Mouse (Mus musculus) kidney, postnatal 14 days (tissue): ENCODE results near the gene Gstt2.

Experiments used
- DNase-seq: peaks from one replicate; pipeline ENCODE4 v3.0.0; 2022; ENCODE audit warnings: mixed read lengths

Gene Gstt2

DNA sequence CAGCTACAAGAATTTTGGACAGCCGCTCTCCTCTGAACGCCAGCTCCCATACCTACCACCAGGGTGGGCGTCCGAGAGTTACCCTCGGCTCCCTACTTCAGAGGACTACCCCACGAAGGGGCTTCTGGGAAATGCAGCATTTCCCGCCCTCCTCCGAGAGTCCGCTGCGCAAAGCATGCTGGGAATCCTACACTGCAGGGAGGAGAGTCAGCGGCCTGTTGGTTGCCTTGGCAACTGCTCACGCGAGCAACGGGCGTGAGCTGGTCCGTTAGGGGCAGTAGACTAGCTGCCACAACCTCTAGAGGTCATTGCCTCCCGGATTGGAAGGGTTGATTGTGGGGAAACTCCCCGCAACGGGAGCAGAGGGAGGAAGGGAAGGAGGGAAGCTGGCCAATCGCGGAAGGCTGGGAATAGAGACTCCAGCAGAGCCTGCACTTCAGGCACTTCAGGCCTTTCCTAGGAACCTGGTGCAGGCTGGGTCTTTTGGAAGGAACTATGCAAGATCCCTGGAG lies at the start of gene Gstt2:
Gene Gstt2, minus strand, starts transcription at position 177 of the 512 bp plus-strand sequence.
- DNase-seq, result peak; percentile 97

DNA sequence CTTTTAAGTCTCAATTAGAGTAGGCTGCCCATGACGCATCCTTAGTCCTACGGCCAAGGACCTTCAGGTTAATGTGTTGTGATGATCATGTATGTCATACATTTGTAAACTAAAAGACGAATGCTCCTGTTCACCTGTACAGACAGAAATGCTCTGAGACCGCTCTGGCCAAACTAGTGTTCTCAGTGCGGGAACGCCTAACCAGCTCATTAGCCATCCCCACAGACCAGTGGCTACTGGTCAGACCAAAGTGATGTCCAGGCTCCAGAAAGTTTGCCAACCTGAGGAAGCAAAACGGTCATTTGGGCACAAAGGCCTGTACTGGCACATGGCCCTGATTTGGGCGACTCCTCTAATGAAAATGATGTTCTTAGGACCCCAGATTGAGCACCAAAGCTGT lies 47.5 kb upstream of the Gstt2 start:
- DNase-seq, result no peak

DNA sequence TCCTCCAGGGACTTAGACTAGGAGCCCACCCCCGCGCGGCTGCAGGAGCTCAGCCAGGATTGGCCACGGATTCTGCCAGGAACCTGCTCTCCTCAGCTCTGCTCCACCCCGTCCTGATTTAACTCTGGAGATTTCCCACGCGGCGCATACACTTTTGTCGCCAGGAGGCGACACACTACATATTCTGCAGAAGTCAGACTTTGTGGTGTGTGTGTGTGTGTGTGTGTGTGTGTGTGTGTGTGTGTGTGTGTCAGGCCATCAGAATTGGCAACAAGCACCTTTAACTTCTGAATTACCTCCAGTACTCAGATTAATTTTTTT lies 46.0 kb upstream of the Gstt2 start:
- DNase-seq, result peak; percentile 91

DNA sequence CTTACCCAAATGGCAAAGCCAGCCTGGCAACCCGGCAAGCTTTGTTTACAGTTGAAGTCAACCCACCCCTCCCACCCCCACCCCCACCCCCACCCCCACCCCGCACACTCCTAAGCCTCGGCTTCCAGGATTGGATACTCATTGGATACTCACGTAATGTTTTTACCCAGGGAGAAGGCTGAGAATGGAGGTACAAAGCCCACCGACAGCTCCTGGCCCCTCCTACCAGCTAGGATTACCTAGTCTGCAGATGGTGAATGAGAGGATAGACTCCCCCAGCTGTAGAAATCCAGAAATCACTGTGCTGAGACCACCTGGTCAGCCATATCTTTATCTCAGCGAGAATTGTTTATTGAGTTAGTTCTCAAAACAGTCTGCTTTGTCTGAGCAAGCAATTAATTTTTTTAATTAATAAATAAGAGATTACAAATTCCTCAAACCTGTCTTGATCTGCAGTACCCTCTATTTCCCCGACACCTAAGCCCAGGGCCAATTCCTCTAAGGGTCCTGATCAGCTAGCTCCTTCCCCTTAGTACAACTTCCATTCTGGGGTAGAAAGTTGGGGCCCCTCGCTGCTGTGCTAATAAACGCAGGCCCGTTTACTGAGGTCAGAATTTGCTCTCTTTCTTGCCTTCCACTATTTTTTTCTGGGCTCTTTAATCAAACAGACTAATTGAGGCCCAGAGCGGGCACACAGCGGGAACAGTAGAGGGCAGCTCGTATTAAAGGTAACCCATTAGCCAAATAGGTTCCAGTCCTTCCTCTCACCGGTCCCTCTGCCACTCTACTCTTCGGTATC lies 45.4 kb upstream of the Gstt2 start:
- DNase-seq, result no peak

DNA sequence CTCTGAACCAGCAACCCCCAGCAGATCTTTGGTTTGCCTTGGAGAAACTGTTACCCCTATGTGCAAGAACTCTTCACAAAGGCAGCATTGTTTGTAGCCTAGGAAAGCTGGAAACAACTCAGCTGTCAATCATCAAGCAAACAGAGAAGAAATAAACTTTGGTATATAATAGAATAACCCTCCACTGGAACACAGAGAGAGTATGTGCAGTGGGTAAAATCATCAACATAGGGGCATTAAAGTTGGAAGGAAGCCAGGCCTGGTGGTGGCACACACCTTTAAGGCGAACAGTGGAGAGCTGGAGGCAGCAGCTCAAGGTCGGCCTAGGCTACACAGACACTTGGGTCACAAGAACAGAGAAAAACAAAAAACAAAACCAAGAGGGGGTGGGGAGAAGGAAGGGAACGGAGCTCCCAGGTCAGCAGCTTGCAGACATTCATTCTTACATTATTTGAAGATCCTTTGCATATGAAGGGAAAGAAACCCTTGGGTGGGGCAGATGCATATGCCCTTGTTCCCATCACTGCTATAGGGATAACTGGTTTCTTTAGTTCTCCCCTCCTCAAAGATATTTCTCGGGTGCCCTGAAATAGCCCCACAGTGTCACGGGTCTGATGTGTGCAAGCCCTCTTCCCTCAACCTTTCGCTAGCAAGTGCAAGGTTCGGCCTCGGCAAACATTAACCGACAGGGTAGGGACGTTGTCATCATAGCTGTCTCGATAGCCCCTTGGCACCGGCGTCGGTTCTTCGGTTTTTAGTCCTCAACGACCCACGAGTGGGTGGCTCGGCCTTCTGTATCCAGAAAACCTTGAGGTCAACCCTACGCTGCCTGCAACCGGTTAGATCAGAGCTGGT lies 44.6 kb upstream of the Gstt2 start:
- DNase-seq, result peak; percentile 84

DNA sequence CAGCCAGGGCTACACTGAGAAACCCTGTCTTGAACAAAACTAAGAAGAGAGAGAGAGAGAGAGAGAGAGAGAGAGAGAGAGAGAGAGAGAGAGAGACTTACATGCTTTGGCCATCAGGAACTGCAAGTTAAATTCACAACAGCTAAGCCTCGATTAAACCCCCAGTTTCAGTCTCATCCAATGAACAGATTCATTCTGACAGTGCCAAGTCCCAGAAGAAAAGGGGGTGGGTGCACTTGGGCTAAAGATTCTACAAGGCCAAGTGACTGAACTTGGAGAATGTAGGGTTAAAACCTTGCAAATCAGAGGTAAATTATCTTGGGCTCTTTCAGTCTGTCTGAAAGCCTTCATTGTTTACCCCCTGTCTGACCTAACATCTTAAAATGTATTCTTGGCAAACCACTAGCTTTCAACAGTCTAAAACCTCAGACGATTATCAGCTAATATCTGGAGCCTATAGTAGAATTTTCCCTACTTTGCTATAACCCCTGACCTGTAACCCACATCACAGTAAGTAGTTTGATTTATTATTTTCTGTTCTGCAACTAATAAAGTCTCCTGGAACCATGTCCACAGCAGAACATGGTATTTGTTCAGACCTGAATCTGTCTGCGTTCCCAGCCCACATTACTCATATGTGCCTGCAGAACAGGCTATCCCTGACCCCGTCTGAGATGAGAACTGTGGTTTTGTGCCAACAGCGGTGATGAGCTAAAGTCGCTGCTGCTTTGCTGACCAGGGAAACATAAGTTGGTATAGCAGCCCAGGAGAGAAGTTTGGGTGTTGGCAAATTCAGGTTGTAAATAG lies 43.8 kb upstream of the Gstt2 start:
- DNase-seq, result no peak

DNA sequence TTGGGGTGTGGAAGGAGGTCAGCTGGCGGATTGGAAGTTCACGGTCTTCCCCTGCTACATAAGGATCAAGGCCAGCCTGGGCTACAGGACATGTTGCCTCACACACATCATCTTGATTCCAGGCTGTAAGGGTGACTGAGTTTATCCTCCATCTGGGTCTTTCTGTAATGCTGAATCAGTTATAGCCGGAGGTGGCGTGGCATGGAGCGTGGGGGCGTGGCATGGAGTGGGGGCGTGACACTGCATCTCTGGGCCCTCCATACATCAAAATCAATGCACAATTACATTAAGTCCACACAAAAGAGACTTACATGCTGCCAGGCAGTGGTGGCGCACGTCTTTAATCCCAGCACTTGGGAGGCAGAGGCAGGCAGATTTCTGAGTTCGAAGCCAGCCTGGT lies 43.1 kb upstream of the Gstt2 start:
- DNase-seq, result no peak

DNA sequence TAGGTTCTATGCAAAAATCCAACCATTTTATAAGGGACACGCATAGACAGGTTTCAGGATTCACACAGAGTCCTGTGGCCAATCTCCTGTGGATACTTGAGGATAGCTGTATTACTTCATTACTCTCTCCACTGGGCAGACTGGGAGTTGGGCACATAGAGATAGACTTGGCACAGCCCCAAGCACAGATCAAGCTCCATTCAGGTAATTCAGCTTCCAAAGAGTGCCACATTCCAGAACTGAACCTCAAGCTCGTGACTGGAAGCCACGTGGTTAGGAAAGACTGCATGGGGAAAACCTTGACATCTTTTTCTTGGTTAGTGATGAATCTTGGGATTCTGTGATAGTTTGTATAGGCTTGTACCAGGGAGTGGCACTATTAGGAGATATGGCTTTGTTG lies 41.6 kb upstream of the Gstt2 start:
- peak; percentile 76 for DNase-seq

DNA sequence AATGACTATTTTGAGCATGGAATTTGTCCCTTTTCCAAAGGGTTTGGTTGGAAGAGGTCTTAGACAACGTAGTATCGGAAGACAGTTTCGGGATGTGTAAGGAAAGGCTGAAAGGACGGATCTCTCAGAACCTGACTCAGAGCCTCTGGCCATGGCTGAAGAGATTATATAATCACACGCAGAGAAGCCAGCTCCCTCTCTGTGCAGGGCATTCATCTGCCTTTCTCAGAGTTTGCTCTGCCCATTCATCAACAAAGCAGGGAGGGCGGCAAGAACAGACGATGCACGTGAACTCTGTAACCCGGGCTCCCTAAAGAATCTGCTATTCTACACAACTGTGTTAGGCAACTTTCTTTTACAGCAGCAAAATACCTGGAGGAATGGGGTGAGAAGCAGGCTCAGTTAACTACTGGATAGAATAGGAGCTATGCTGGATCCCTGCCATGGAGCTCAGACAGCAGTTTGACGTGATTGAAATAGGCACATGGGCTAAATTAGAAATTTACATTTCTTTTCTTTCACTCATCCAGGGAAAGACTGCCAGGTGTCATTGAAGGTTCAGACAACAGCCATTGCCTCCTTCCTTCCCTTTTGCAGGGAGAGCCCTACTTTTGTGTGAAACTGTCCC lies 36.4 kb upstream of the Gstt2 start:
- no peak for DNase-seq

DNA sequence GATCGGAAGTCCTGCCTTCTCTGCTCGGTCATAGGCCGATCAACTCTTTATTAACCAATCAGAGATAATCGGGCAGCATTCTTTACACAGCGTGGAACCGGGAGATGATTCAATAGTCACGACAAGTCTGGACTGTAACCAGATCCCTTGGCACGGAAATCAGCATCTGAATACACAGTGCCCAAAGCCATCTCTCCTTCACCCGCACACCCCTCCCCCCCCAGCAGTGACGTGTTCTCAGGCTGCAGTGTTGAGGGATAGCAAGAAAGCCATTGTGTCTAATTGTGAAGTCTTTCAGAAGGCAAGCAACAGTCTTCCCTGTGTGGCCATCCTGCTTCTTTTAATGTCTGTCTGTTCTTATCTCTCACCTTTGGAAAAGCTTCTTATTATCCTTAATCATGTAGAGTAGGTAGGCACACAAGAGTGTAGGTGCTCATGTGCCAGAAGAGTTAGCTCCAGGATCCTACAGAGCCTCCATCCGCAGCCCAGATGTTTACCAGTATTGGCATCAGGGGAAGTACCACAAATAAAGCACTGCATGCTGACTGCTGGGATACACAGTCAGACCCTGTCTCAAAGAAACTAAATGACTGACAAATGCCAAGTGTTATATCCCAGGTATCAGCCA lies 35.8 kb upstream of the Gstt2 start:
- peak; percentile 66 for DNase-seq

DNA sequence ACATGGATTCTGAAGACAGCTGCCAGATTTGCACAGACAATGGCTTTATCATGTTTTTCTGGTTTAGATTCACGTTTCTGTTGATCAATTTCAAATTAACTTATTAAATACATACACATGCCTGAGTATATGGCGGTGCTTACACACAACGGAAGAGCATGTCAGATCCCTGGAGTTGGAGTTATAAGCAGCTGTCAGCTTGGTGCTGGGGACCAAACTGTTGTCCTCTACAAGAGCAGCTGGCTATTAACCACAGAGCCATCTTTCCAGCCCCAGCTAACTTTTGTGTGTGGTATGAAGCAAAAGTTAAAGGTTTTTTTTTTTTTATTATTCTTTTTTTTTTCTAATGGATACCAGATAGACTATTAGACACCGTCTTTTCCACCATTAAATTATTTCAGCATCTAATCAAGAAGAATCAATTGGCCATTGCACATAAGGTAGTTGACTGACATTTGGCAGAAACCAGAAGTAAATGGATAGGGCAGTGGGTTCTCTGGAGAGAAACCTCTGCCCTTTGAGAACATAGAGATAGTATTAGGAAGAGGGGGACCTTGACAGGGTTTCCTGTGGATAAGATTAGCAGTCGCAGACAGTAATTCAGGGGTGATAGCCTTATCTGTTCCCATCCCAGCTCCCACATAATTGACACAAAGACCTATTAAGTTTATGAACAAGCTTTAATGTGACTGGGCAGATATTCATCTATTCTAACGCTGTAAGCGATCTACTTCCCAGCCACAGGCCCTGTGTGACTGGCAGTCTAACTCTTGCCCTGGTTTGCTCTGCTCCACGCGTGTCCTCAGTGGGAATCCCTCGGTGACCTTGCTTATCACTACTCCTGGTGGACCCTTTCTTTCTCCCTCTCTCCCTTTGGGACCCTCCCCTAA lies 35.0 kb upstream of the Gstt2 start:
- DNase-seq, result no peak

DNA sequence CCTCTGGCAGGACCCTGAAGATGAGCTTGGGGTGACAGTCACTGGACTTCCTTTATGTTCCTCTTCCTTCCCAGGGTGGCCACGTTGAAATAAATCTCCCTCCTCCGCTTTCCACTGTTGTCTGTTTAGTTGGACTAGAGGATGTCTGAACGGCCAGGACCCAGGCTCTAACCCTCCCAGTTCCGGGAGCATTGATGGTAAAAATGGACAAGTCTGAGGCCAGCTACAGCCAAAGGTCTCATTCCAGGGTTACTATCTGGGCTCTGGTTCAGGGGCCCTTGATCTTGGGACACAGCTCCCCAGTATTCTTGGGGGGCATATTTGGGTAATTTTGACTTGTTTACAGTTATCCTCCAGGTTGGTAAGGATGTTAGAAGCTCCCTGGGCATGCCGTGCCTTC lies 24.4 kb upstream of the Gstt2 start:
- no peak for DNase-seq

DNA sequence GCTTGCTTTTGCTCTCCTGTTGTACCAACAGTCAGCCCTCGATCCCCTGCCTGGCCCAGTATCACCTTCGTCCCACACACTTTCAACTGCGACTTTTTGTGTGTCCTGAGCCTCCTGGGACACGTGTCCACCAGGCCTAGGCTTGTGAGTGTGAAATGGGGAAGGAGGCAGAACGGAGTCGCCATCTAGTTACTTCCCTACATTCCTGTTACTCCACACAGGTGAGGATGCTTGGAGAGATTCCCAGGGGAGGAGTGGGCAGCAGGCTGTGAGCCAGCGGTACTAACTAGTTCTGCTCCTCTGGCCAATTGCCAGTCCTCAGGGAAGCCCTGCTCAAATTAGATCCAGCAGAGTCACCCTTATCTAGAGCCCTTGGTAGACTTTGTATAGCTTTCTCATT lies 23.5 kb upstream of the Gstt2 start:
- peak; percentile 29 for DNase-seq

DNA sequence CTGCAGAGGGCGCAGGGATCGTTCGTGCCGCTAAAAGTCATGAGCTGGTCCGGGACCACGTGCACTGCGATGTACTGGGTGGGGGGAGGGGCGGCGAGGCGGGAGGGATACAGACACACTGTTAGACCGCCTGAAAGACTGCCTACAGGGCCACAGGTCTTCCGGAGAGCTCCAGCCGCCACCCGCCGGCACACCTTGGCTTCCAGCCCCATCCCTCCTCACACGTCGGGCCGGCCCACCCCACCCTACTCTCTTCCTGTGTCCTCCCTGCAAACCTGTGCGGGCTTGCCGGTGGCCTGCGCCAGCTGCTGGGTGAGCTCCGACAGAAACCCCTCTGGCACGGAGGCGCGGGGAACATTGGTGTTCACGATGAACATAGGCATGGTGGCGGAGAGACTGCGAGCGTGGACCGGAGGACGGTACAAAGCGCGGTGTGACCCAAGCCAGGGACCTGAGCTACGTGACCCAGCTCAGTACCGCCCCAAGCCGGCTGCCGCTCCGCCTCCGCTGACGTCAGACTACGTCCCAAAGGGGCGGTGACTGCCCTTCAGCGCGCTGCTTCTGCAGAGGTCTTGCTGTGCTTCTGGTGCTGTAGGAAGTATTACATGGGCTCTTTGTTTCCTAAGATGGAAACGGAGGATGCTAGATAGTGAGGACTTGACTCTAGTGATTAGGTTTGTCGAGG lies 22.7 kb upstream of the Gstt2 start, which contains the start of gene Mif:
Gene Mif, minus strand, starts transcription at position 455 of the 685 bp plus-strand sequence.
- peak; percentile 92 for DNase-seq

DNA sequence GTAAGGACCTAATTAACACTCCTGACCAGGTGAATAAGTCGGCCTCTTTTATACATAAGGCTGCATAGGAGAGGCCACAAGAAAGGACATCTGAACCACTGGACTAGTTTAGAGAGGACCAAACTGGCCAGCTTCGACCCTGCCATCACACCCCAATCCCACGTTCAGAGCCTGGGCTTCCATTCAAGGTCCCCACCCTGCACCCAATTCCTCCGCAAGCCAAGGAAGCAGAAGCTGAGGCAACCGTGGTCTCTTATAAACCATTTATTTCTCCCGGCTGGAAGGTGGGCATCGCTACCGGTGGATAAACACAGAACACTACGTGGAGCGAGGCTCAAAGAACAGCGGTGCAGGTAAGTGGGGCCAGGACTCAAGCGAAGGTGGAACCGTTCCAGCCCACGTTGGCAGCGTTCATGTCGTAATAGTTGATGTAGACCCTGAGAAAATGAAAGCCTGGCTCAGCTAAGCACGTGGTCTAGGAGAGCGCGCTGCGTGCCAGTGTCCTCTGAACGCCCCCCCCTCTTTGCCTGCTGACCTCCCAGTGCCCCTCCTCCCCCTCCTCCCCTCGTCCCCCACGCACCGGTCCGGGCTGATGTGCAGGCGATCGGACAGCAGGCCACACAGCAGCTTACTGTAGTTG lies 22.0 kb upstream of the Gstt2 start:
- peak; percentile 36 for DNase-seq

DNA sequence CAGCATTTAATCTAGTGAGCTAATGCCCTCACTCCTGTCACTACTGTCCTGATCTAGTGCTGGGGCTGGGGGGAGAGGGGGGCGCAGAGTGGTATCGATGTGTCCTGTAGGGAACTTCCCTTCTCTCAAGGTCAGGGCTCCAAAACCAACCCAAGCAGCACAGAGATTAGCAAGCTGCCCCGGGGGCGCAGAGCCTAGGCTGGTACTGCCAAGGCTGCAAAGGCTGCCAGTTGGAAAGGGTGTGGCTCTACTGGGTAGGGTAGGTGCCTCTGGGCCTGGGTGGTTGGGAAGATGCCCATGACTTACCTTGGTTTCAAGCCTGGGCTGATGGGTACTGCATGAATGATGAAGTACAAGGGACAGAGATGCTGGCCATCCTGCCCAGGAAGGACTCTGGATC lies 20.4 kb upstream of the Gstt2 start:
- peak; percentile 35 for DNase-seq

DNA sequence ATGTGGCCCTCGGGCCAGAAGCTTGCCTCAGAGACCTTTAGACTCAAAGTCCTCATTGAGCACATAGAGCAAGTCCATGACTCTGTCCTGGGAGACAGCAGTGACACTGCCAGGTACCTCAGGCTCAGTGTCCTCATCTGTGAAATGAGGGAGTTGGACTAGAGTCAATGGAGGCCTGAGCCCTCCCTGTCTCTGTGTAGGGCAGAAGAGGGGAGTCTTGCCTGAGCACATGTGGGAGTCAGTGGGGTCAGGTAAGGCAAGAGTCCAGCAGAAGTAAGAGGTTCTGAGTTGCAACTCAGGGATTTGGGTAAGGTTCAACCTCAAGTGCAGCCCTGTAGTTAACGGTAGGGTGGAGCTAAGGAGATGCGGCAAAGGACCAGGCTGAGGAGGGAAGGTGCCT lies 19.8 kb upstream of the Gstt2 start:
- no peak for DNase-seq

DNA sequence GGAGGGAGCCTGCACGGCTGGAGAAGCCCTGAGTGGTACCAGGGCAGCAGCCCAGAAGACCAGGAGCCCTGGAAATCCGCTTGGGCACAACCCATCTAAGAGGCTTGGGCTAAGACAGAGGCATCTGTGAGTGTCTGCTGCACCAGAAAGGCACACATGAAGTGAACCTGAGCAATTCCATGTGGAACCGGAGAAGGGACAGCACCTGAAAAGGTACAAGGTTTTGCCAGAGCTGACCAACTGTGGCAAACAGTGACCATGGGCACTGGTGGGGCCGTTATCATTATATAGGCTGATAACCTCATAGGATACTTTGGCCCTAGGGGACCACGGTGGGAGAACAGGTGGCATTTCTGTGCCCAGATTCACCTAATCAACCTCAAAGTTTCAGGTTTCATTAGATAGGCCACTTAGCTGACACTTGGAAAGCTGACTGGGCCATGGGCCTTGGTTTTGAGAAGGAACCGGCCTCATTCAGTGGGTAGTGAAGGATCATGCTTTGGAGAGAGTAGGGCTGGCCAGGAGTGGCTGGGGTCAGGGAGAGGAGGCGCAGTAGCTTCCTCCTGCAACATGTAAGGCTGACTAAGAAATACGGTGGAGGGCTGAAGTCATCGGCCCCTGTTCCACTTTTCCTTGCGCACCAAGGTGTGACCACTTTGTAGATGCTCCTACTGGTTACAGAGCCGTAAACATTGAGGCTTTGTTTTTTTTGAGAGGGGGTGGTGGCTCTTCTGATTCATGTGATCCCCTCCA lies 19.1 kb upstream of the Gstt2 start:
- no peak for DNase-seq

DNA sequence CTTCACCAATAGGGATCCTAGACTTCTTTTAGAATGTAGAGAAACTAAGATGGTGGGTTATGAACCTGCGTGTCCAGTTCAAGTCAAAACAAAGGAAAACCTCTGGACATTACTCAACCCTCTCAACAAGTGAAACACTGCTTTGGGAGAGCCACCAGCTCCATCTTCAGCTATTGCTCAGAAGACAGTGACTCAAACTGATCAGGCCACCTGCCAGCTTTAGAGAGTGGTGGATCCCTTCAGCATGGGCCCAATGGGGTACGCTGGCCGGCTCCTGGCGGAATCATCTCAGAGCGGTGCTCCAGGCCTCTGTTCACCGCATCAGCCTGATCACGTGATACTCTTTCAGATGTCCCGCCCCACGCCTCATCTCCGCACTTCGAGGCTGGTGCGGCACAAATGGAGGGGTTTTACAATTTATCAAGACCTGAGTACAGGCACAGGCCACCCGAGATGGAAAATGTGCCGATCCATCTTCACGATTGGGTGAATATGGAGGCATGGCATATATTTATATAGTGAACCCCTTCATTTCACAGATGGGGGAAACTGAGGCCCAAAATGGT lies 18.3 kb upstream of the Gstt2 start:
- no peak for DNase-seq
